Mouse (Mus musculus) ES-E14 (cell line): ENCODE measurements at regions not wholly inside any gene's neighbourhood (a gene's known extent, or its start where the extent isn't known, plus 50 kb on each side); places are given as distances from the start of the nearest gene placed in this dataset.

ENCODE experiments used
- DNase-seq: peaks from one replicate; pipeline ENCODE4 v3.0.0-alpha.2; 2013; ENCODE audit warnings: low read depth, low spot score
- H3K27ac ChIP-seq: 2 replicates; pipeline ENCODE4 v1.5.1; 2012; ENCODE audit warnings: low read depth, mild to moderate bottlenecking, low read length, moderate library complexity, mixed read lengths; ENCODE audit not compliant: poor library complexity, insufficient read depth, severe bottlenecking
- H3K36me3 ChIP-seq: 2 replicates; pipeline ENCODE4 v1.6.1; 2012; ENCODE audit warnings: mild to moderate bottlenecking, low read length, moderate library complexity, mixed read lengths; ENCODE audit not compliant: control insufficient read depth, poor library complexity, insufficient read depth, severe bottlenecking
- H3K4me1 ChIP-seq, 2 experiments: fragments of 150-350 bp in 1 of 2; sonication (generic) in 1 of 2; 2 replicates each; pipeline ENCODE4 v1.6.1; 2012; ENCODE audit warnings: low read length in 2 of 2, mild to moderate bottlenecking in 1 of 2, mixed read lengths in 1 of 2; ENCODE audit not compliant: control insufficient read depth in 2 of 2, insufficient read depth in 2 of 2, poor library complexity in 1 of 2
- H3K4me3 ChIP-seq, 2 experiments: fragments of 150-350 bp in 1 of 2; sonication (generic) in 1 of 2; 2 replicates each; pipeline ENCODE4 v1.5.1; 2012; ENCODE audit warnings: low read length in 2 of 2, low read depth in 1 of 2, mild to moderate bottlenecking in 1 of 2, mixed read lengths in 1 of 2; ENCODE audit not compliant: insufficient read depth in 1 of 2, poor library complexity in 1 of 2, severe bottlenecking in 1 of 2
- H3K9ac ChIP-seq: 2 replicates; pipeline ENCODE4 v1.6.1; 2012; ENCODE audit warnings: low read depth, mild to moderate bottlenecking, low read length, mixed read lengths; ENCODE audit not compliant: poor library complexity, insufficient read depth, severe bottlenecking
- H3K9me3 ChIP-seq: fragments of 150-350 bp; sonication (generic); 2 replicates; pipeline ENCODE4 v1.6.1; 2012; ENCODE audit warnings: low read depth, mild to moderate bottlenecking, low read length; ENCODE audit not compliant: control insufficient read depth, insufficient read depth
- CHD2 ChIP-seq: IDR thresholded peaks from 2 replicates; pipeline ENCODE4 v1.6.1; 2014; ENCODE audit warnings: mild to moderate bottlenecking, low read depth, low read length, inconsistent platforms
- HCFC1 ChIP-seq: IDR thresholded peaks from 2 replicates; pipeline ENCODE4 v1.6.1; 2012; ENCODE audit warnings: low read length, inconsistent platforms, borderline replicate concordance; ENCODE audit not compliant: insufficient read depth
- MAFK ChIP-seq: IDR thresholded peaks from 2 replicates; pipeline ENCODE4 v1.6.1; 2014; ENCODE audit warnings: mild to moderate bottlenecking, low read depth, low read length, inconsistent platforms; ENCODE audit not compliant: insufficient read depth
- ZC3H11A ChIP-seq: IDR thresholded peaks from 2 replicates; pipeline ENCODE4 v1.6.1; 2012; ENCODE audit warnings: low read depth, mild to moderate bottlenecking, inconsistent platforms, low read length, borderline replicate concordance
- ZNF384 ChIP-seq: IDR thresholded peaks from 2 replicates; pipeline ENCODE4 v1.6.1; 2012; ENCODE audit warnings: low read depth, low read length, inconsistent platforms
- in situ Hi-C, 2 experiments: fragments of 600-800 bp; cut with MboI; formaldehyde crosslinking; loops; one replicate each; pipeline ENCODE4 v1.15.1; 2025; ENCODE audit warnings: low sequenced_read_pairs in 2 of 2, inconsistent platforms in 1 of 2; ENCODE audit not compliant: unreplicated experiment in 2 of 2

DNA sequence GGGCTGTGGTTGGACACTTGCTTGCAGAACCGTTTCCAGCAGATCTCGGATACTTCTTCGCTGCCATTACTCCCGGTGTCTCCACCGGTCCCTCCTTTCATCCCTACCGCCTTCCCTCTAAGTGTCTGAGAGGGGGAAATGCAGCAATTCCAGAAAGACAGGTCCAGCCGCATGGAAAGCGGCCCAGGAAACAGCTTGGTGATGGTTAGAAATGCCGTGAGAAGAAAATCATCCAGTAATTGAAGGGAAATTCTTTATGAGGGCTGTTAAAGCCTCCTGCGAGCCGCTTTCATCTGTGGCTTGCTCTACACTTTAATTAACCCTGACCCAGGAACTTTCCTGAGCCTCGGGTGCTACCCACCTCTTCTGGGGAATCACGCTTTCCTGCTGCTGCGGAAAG lies 74.3 kb downstream of the Tfap2c start:
- no peak for DNase-seq
- in situ Hi-C loops: no loop called here
- H3K9ac ChIP-seq: peak overlapping the region; percentile 20; the same call in 1 of the 2 replicates

DNA sequence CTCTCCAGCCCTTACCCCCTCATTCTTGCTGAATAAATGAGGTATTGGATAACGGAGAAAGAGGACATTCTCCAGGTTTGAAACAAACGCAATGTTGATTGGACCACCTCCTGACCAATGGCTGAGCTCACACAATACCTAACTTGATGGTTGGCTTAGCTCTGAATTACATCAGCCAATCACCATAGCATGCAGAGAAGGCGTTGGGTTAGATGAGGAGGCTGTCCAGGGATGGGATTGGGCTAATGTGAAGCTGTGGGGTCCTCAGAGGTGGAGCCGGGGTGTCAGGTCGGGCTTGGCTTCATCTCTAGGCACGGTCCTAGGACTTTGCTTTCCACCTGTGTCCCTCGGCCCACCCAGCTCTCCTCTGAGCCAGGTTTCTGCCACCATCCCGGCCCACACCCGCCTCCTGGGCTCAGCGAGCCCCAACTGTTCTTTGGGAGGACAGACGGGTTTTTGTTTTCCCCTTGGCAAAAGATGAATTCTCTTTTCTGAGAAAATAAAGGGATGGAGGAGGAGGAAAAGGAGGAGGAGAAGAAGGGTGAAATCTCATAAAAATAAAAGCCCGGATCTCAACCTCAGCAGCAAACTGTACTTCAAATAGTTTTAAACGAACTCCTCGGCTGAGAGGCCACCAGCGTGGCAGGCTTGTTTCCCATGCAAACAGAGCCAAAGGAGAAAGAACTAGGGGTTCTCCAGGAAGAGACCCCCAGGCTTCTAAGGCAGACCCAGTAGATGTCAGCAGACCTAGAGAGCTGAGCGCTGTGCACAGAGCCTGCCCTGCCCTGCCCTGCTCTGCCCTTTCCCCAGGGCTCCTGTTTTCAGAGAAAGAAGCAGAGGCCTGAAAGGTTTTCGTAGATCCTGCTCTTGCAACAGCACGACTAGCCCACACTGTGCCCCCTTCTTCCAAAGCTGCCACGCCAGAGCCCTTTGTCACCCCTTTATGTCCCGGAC lies 78.2 kb downstream of the Tfap2c start:
- H3K27ac ChIP-seq: no peak overlapping the region
- H3K4me3 ChIP-seq: peak overlapping the region in 1 of 2 experiments; percentile 28; a peak in 1 of 4 replicates

More for the DNA sequence above, 74.3 kb downstream of the Tfap2c start:
- Histone ChIP-seq H3K27ac (no peak overlapping the region), H3K9me3 (no peaks in the 10 kb centered on the region), H3K36me3 (no peaks in the 10 kb centered on the region), H3K4me3 (no peak overlapping the region; a peak in 2 of 4 replicates), H3K4me1 (peaks cover 0 to 13% of the 10 kb centered on the region in 2 experiments; a peak in 2 of 4 replicates)
- TF ChIP-seq CHD2 (no peak), ZC3H11A (no peak), MAFK (no peak), HCFC1 (no peak), ZNF384 (no peak)

DNA sequence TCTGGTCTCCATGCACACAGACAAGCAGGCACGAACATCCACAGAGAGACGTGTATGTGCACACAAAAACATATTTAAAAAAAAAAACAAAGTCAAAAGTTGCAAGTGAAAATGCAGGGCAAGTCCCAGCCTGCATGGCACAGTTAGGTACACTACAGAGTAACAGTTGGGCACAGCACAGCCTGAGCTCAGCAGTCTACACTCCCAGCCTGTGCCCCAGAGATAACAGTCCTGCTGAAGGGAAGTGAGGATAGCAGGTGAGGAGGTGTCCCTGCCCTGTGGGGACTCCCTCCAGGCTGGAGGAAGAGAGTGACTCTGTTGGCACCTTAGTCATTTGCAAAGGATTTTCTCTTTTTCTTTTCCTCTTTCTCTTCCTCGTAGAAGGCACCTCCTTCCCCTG lies 80.9 kb downstream of the Tfap2c start:
- in situ Hi-C loops: no loop called here
- TF ChIP-seq MAFK: no peak
- no peak for TF ChIP-seq CHD2
- TF ChIP-seq ZNF384: no peak
- no peak for TF ChIP-seq ZC3H11A
- no peak for DNase-seq
- Histone ChIP-seq H3K36me3 (no peaks in the 10 kb centered on the region), H3K4me1 (peaks cover 2 to 7% of the 10 kb centered on the region in 2 experiments; a peak in 3 of 4 replicates), H3K4me3 (no peak overlapping the region), H3K27ac (no peak overlapping the region), H3K9me3 (no peaks in the 10 kb centered on the region), H3K9ac (no peak overlapping the region)

More for the DNA sequence above, 78.2 kb downstream of the Tfap2c start:
- no peaks in the 10 kb centered on the region for H3K9me3 ChIP-seq
- peaks cover 0 to 11% of the 10 kb centered on the region in 2 experiments; a peak in 2 of 4 replicates for H3K4me1 ChIP-seq
- in situ Hi-C loops: no loop called here
- no peaks in the 10 kb centered on the region for H3K36me3 ChIP-seq
- DNase-seq: no peak
- peak; percentile 45; the same call in 1 of the 2 replicates for TF ChIP-seq CHD2
- no peak for TF ChIP-seq MAFK
- TF ChIP-seq ZNF384: no peak
- no peak overlapping the region for H3K9ac ChIP-seq

DNA sequence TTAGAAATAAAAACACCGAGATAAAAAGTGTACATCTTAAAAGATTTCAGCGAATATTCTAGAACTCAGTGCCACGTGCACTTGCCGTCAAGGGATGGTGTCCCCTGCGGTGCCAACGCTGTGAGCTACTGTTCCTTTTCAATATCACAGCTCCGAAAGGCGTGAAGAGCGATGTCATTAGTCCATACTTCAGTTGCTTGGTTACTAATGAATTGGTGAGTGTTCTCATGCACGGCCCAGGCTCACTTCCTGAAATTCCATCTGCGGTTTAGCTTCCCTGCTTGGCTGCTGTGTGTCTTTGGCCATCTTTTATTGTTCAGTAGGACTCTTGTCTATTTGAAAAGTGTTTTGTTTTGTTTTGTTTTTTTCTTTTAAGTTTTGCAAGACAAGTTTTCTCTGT lies 93.2 kb downstream of the Tfap2c start:
- no peaks in the 10 kb centered on the region for H3K36me3 ChIP-seq
- H3K9me3 ChIP-seq: no peaks in the 10 kb centered on the region
- TF ChIP-seq ZNF384 (no peak), HCFC1 (no peak), CHD2 (no peak), MAFK (no peak)
- no peak overlapping the region for H3K9ac ChIP-seq
- H3K4me1 ChIP-seq: peaks cover 0 to 15% of the 10 kb centered on the region in 2 experiments; a peak in 2 of 4 replicates
- no peak overlapping the region for H3K4me3 ChIP-seq
- in situ Hi-C loops: no loop called here
- no peak for DNase-seq
- H3K27ac ChIP-seq: no peak overlapping the region
